ENCODE assay signal across 9 mouse cellular contexts in genomic region chr5:93270095-93270494, GRCm38 (mm10). TPM values are rescaled to one million over a fixed set of nuclear protein-coding genes. Genes with fewer than 3 reads are reported as not detected.
DNase-seq lines count a peak whose midpoint lies in the region; ATAC-seq and TF ChIP-seq lines count a peak whose summit lies in the region.
"Had no signal": no experiment of that assay in that cellular context is flagged by ENCODE, and none has a peak within 500 bp of the region (broad histone marks: within the 10 kb centered on the region; RNA-seq: fewer than 3 reads in every experiment).

No protein-coding gene starts in this region.

- H3K27ac ChIP-seq in heart, postnatal 0 days (ENCODE audit: low read depth): no peak overlapping the region
- no peak overlapping the region for H3K27ac ChIP-seq in embryonic facial prominence, embryonic 10.5 days (replicated peaks)
- H3K27ac ChIP-seq in hindbrain, embryonic 10.5 days: peak overlapping the region; percentile 40; the same call in 1 of the 2 replicates
- no peak overlapping the region for H3K27ac ChIP-seq in midbrain, embryonic 14.5 days (replicated peaks; ENCODE audit: low read depth, low read length)

- TF ChIP-seq EP300 in heart, postnatal 0 days (IDR thresholded peaks at IDR 0.05; ENCODE audit: low read depth): no peak

- H3K4me1 ChIP-seq in heart, postnatal 0 days (ENCODE audit: control insufficient read depth, insufficient read depth): peaks cover 6% of the 10 kb centered on the region; the same call in 1 of the 2 replicates
- peaks cover 18% of the 10 kb centered on the region for H3K4me1 ChIP-seq in embryonic facial prominence, embryonic 10.5 days
- peaks cover 22% of the 10 kb centered on the region for H3K4me1 ChIP-seq in hindbrain, embryonic 10.5 days (replicated peaks)
- peaks cover 21% of the 10 kb centered on the region for H3K4me1 ChIP-seq in midbrain, embryonic 14.5 days (ENCODE audit: control insufficient read depth, insufficient read depth, low read length)

- H3K27me3 ChIP-seq in heart, postnatal 0 days (ENCODE audit: control insufficient read depth, insufficient read depth, low read length): no peaks in the 10 kb centered on the region
- no peaks in the 10 kb centered on the region for H3K27me3 ChIP-seq in embryonic facial prominence, embryonic 10.5 days (replicated peaks; ENCODE audit: low read depth, poor library complexity, severe bottlenecking)
- no peaks in the 10 kb centered on the region for H3K27me3 ChIP-seq in hindbrain, embryonic 10.5 days (ENCODE audit: insufficient read depth, poor library complexity, severe bottlenecking)
- no peaks in the 10 kb centered on the region for H3K27me3 ChIP-seq in midbrain, embryonic 14.5 days (ENCODE audit: control insufficient read depth, insufficient read depth, low read length)

- peaks cover 51% of the 10 kb centered on the region for H3K36me3 ChIP-seq in heart, postnatal 0 days (replicated peaks; ENCODE audit: control insufficient read depth, insufficient read depth, low read length)
- peaks cover 58% of the 10 kb centered on the region for H3K36me3 ChIP-seq in embryonic facial prominence, embryonic 10.5 days (replicated peaks)
- H3K36me3 ChIP-seq in hindbrain, embryonic 10.5 days: peaks cover 54% of the 10 kb centered on the region
- H3K36me3 ChIP-seq in midbrain, embryonic 14.5 days (ENCODE audit: control insufficient read depth, insufficient read depth, low read length): peaks cover 56% of the 10 kb centered on the region

- WGBS in heart, postnatal 0 days: 48% methylated on average over 7 of the region's 7 CpGs
- WGBS in embryonic facial prominence, embryonic 10.5 days: 81% methylated on average over 7 of the region's 7 CpGs
- 68% methylated on average over 7 of the region's 7 CpGs for WGBS in hindbrain, embryonic 10.5 days
- 20% methylated on average over 7 of the region's 7 CpGs for WGBS in midbrain, embryonic 14.5 days

- H3K4me3 ChIP-seq in heart, postnatal 0 days (ENCODE audit: low read depth, low read length): no peak overlapping the region
- H3K4me3 ChIP-seq in embryonic facial prominence, embryonic 10.5 days: peak overlapping the region; percentile 81; the same call in 1 of the 2 replicates
- peak overlapping the region; percentile 93 for H3K4me3 ChIP-seq in hindbrain, embryonic 10.5 days
- H3K4me3 ChIP-seq in midbrain, embryonic 14.5 days (replicated peaks; ENCODE audit: low read depth, low read length): peak overlapping the region; percentile 99

- no peaks in the 10 kb centered on the region for H3K9me3 ChIP-seq in heart, postnatal 0 days (replicated peaks; ENCODE audit: control insufficient read depth, low read length)
- H3K9me3 ChIP-seq in embryonic facial prominence, embryonic 10.5 days: no peaks in the 10 kb centered on the region
- H3K9me3 ChIP-seq in hindbrain, embryonic 10.5 days: no peaks in the 10 kb centered on the region
- H3K9me3 ChIP-seq in midbrain, embryonic 14.5 days (ENCODE audit: control insufficient read depth, low read length): no peaks in the 10 kb centered on the region

- H3K4me2 ChIP-seq in heart, postnatal 0 days (ENCODE audit: low read depth, low read length): peak overlapping the region; percentile 82; the same call in 1 of the 2 replicates
- H3K4me2 ChIP-seq in midbrain, embryonic 14.5 days (ENCODE audit: low read length): peak overlapping the region; percentile 74

- ATAC-seq in heart, postnatal 0 days (ENCODE audit: insufficient read depth, low read depth): no peak
- no peak for ATAC-seq in midbrain, embryonic 14.5 days (ENCODE audit: low FRiP score, low TSS enrichment)
- no peak for ATAC-seq in activated CD4-positive, CD25-positive, alpha-beta regulatory T cell, adult 4 months

- no peak overlapping the region for H3K9ac ChIP-seq in heart, postnatal 0 days (replicated peaks; ENCODE audit: low read depth, low read length)
- peak overlapping the region; percentile 40; the same call in 1 of the 2 replicates for H3K9ac ChIP-seq in midbrain, embryonic 14.5 days (replicated peaks; ENCODE audit: low read length)

- DNase-seq in heart, postnatal 0 days (ENCODE audit: low spot score): no peak
- no peak for DNase-seq in heart, adult 9 months (ENCODE audit: low spot score in 2 of 2)
- DNase-seq in embryonic facial prominence, embryonic 10.5 days (ENCODE audit: low spot score): no peak
- DNase-seq in hindbrain, embryonic 10.5 days (ENCODE audit: low spot score): no peak
- DNase-seq in midbrain, embryonic 14.5 days: peak; percentile 20
- DNase-seq in right cerebral cortex, postnatal 14 days: no peak
- no peak for DNase-seq in left cerebral cortex, adult 11 months (ENCODE audit: low spot score)
- DNase-seq: lung, postnatal 10 days had no signal

- no peak for TF ChIP-seq CTCF in heart, postnatal 0 days (IDR thresholded peaks at IDR 0.05; ENCODE audit: low read depth)

RNA-seq across cellular contexts. Expression of gene Ccng2, which starts 3.0 kb away (rescaled TPM):
- total RNA-seq in heart, postnatal 0 days (2014; rRNA removed; ENCODE audit: low replicate concordance): 37.9 and 68.2 TPM in 2 replicates
- 20.2 and 31.6 TPM in 2 replicates for polyA plus RNA-seq in heart, postnatal 0 days (2015; fragmentation: Nextera tagmentation; extraction: Ambion mirVana)
- polyA plus RNA-seq in embryonic facial prominence, embryonic 10.5 days (2016; fragmentation: Nextera tagmentation; extraction: Ambion mirVana): 52.8 and 55.1 TPM in 2 replicates
- polyA plus RNA-seq in hindbrain, embryonic 10.5 days (2016; fragmentation: Nextera tagmentation; extraction: Ambion mirVana): 50.9 and 67.0 TPM in 2 replicates
- polyA plus RNA-seq in midbrain, embryonic 14.5 days (2014; fragmentation: Nextera tagmentation; extraction: Ambion mirVana): 81.7 and 108 TPM in 2 replicates
- 10 to 100 TPM; 35.7 to 37.0 TPM for polyA plus RNA-seq in activated CD4-positive, CD25-positive, alpha-beta regulatory T cell, adult 4 months (2017; shearing (Covaris generic))
